Mouse (Mus musculus) liver, embryonic 11.5 days (tissue): Measurements from ENCODE around the gene Pcbp4. TPM values are rescaled to one million over a fixed set of nuclear protein-coding genes. Genes with fewer than 3 reads are reported as not detected.

ENCODE experiments used
- ATAC-seq: fragments of 200-750 bp; cut with Nextera tagmentation; replicated peaks from 2 replicates; pipeline ENCODE4 v1.8.0; 2017; ENCODE audit warnings: moderate number of reproducible peaks, mild to moderate bottlenecking, moderate TSS enrichment, moderate library complexity; ENCODE audit not compliant: low FRiP score
- DNase-seq: peaks from one replicate; pipeline ENCODE4 v3.0.0-alpha.2; 2017; ENCODE audit warnings: low spot score
- H3K27ac ChIP-seq: fragments of 300-500 bp; sonication (generic); 2 replicates; pipeline ENCODE4 v1.5.1; 2014; ENCODE audit warnings: mild to moderate bottlenecking, low read depth, low read length, control low read depth
- H3K27me3 ChIP-seq: fragments of 300-500 bp; sonication (generic); replicated peaks from 2 replicates; pipeline ENCODE4 v1.6.1; 2014; ENCODE audit warnings: low read length, mixed read lengths; ENCODE audit not compliant: control insufficient read depth, insufficient read depth
- H3K36me3 ChIP-seq: fragments of 300-500 bp; sonication (generic); 2 replicates; pipeline ENCODE4 v1.6.1; 2014; ENCODE audit warnings: mild to moderate bottlenecking, low read length, moderate library complexity, mixed read lengths; ENCODE audit not compliant: control insufficient read depth, insufficient read depth
- H3K4me1 ChIP-seq: fragments of 300-500 bp; sonication (generic); replicated peaks from 2 replicates; pipeline ENCODE4 v1.6.1; 2014; ENCODE audit warnings: low read length, mixed read lengths; ENCODE audit not compliant: control insufficient read depth, insufficient read depth
- H3K4me2 ChIP-seq: fragments of 300-500 bp; sonication (generic); 2 replicates; pipeline ENCODE4 v1.6.1; 2014; ENCODE audit warnings: mild to moderate bottlenecking, control low read depth, moderate library complexity
- H3K4me3 ChIP-seq: fragments of 300-500 bp; sonication (generic); 2 replicates; pipeline ENCODE4 v1.5.1; 2014; ENCODE audit warnings: low read depth, low read length, control low read depth
- H3K9ac ChIP-seq: fragments of 300-500 bp; sonication (generic); 2 replicates; pipeline ENCODE4 v1.6.1; 2014; ENCODE audit warnings: low read depth, low read length, control low read depth
- H3K9me3 ChIP-seq: fragments of 300-500 bp; sonication (generic); 2 replicates; pipeline ENCODE4 v1.6.1; 2016; ENCODE audit warnings: low read length, inconsistent platforms, mixed read lengths; ENCODE audit not compliant: control insufficient read depth
- WGBS: fragments of 180-500 bp; shearing (Covaris S2); extraction: QIAGEN DNeasy Blood & Tissue Kit; methylation state at CpG from one replicate; pipeline ENCODE4 v1.1.7; 2014; 5-methylcytosine and 5-hydroxymethylcytosine counted together
- polyA plus RNA-seq: library from polyadenylated mRNA; unstranded; fragments of >200 nt; fragmentation: Nextera tagmentation; extraction: Ambion mirVana; gene quantifications from 2 replicates; pipeline ENCODE4 v1.2.1, GENCODE M21; 2014

Pcbp4 gene
- 62.4 and 63.2 TPM in 2 replicates for polyA plus RNA-seq

DNA sequence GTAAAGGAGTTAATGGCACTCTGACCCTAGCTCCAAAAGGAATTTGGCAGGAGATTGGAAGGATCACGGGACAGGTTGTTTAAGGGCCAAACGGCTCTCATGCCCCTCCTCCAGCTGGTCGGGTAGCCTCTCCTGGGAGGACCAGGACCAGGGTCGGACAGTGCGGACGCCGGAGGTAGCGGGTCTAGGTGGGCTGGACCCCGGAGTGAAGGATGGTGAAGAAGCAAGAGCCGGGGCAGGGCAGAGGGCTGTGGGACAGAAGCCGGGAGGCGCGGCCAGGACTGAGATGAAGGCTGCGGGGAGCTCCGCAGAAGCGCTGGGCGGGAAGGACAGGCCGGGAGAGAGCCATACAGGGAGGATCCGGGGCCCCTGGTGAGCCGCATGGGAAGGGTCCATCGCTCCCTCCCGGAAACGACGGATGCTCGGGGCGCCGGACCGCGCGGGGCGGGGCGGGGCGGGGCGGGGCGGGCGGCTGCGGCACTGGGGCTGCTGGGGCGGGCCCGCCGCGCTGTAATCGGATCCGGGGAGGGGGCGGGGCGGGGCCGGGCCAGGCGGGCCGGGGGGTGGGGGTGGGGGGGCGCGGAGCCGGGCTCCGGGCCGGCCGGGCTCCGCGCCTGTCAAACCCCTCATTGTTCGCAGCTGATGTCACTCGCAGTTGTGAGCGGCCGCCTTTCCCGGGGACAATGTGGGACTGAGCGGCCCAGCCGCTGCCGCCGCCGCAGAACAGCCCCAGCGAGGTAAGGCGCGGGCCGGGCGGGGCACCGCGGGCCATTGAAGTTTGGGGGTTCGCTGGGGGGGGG is at the start of gene Pcbp4:
TSS of gene Pcbp4 (plus strand) at position 21 of the 800 bp plus-strand sequence.
- Histone ChIP-seq H3K27me3 (no peaks in the 10 kb centered on the region), H3K27ac (peak within 1 kb of the TSS; percentile 83), H3K9ac (peak within 1 kb of the TSS; percentile 73), H3K4me1 (peaks cover 59% of the 10 kb centered on the region), H3K4me2 (peak within 1 kb of the TSS; percentile 91), H3K9me3 (no peaks in the 10 kb centered on the region), H3K4me3 (peak within 1 kb of the TSS; percentile 75), H3K36me3 (no peaks in the 10 kb centered on the region)
- 2% methylated on average over 55 of the region's 74 CpGs for WGBS
- ATAC-seq, result peak; percentile 70
- DNase-seq, result peak; percentile 81

DNA sequence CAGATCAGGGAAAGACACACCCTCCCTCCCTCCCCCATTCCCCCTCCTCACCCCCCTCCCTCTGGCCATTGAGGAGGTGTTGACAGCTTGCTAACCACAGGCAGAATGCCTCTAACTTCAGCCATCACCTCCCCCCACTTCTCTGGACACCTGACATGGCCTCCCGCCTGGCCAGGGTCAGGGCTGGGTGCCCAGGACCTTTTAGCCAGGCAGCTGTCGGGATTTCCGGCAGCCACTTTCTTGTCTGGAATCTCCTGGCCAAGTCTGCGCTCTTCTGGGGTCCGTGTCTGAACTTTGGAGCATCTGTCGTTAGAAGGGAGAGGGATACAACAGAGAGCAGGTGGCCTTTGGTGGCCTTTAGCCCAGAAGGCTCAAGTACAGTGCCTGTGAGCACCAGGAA is 47.8 kb upstream of the Pcbp4 start:
- H3K9ac ChIP-seq, result no peak overlapping the region; the same call in 1 of the 2 replicates
- no peak for ATAC-seq
- H3K4me1 ChIP-seq, result peaks cover 27% of the 10 kb centered on the region

GRCm38 (mm10) chr9:106406443-106407078 is 46.5 kb upstream of the Pcbp4 start:
- H3K9me3 ChIP-seq, result no peaks in the 10 kb centered on the region
- WGBS, result 46% methylated on average over 8 of the region's 8 CpGs
- H3K4me2 ChIP-seq, result no peak overlapping the region
- ATAC-seq, result no peak
- H3K4me3 ChIP-seq, result no peak overlapping the region
- H3K27me3 ChIP-seq, result no peaks in the 10 kb centered on the region
- no peak overlapping the region for H3K27ac ChIP-seq
- no peaks in the 10 kb centered on the region for H3K36me3 ChIP-seq
- peaks cover 37% of the 10 kb centered on the region for H3K4me1 ChIP-seq
- no peak overlapping the region for H3K9ac ChIP-seq
- DNase-seq, result no peak

More for the DNA sequence above, 47.8 kb upstream of the Pcbp4 start:
- WGBS, result 27% methylated on average over 6 of the region's 6 CpGs
- Histone ChIP-seq H3K27ac (no peak overlapping the region), H3K9me3 (no peaks in the 10 kb centered on the region), H3K27me3 (no peaks in the 10 kb centered on the region; the same call in 1 of the 2 replicates), H3K36me3 (no peaks in the 10 kb centered on the region), H3K4me2 (no peak overlapping the region), H3K4me3 (no peak overlapping the region)
- DNase-seq, result no peak

GRCm38 (mm10) chr9:106409096-106409495 is 44.0 kb upstream of the Pcbp4 start:
- DNase-seq (no peak), ATAC-seq (no peak)
- 97% methylated on average over 4 of the region's 4 CpGs for WGBS
- H3K4me3 ChIP-seq, result no peak overlapping the region
- no peaks in the 10 kb centered on the region for H3K36me3 ChIP-seq
- H3K4me2 ChIP-seq, result no peak overlapping the region
- no peaks in the 10 kb centered on the region for H3K9me3 ChIP-seq
- H3K4me1 ChIP-seq, result peaks cover 30% of the 10 kb centered on the region
- H3K27me3 ChIP-seq, result no peaks in the 10 kb centered on the region
- no peak overlapping the region for H3K27ac ChIP-seq
- no peak overlapping the region for H3K9ac ChIP-seq

DNA sequence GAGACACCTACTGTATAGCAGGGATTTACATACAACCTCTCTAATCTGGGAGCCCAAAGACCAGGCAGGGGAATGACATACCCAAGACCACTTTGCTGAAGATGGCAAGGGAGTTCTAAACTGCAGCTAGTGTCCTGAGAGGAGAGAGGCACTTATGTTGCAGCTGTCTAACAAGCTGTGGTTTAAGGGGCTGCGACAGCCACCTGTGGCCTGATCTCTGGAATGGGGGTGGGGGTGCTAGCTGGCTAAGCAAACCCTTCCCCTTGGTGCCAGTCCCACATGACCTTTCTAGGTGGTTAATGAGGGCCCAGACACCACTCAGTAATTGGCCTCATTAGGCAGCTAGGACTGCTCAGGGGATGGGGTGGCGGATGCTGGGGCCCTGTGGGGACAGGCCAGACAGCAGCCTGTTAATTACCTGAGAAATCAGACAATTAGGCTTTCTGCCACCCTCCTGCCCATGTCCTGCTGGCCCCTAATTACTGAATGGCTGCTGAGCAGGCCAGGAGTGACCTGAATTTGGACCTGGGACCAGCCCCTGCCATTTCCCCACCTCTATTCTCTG is 42.9 kb upstream of the Pcbp4 start:
- no peaks in the 10 kb centered on the region for H3K36me3 ChIP-seq
- H3K9me3 ChIP-seq, result no peaks in the 10 kb centered on the region
- peaks cover 28% of the 10 kb centered on the region for H3K4me1 ChIP-seq
- H3K27ac ChIP-seq, result no peak overlapping the region
- no peak overlapping the region for H3K4me3 ChIP-seq
- no peak overlapping the region for H3K9ac ChIP-seq
- DNase-seq (no peak), ATAC-seq (no peak)
- H3K4me2 ChIP-seq, result no peak overlapping the region
- no peaks in the 10 kb centered on the region for H3K27me3 ChIP-seq
- WGBS, result 89% methylated on average over 2 of the region's 2 CpGs

GRCm38 (mm10) chr9:106411091-106411594 is 41.9 kb upstream of the Pcbp4 start:
- Histone ChIP-seq H3K27ac (peak overlapping the region; percentile 44; the same call in 1 of the 2 replicates), H3K4me1 (peaks cover 22% of the 10 kb centered on the region), H3K27me3 (no peaks in the 10 kb centered on the region), H3K4me3 (no peak overlapping the region; the same call in 1 of the 2 replicates), H3K4me2 (peak overlapping the region; percentile 55), H3K36me3 (no peaks in the 10 kb centered on the region), H3K9me3 (no peaks in the 10 kb centered on the region), H3K9ac (peak overlapping the region; percentile 38; the same call in 1 of the 2 replicates)
- DNase-seq, result no peak
- 31% methylated on average over 9 of the region's 9 CpGs for WGBS
- ATAC-seq, result peak; percentile 88

DNA sequence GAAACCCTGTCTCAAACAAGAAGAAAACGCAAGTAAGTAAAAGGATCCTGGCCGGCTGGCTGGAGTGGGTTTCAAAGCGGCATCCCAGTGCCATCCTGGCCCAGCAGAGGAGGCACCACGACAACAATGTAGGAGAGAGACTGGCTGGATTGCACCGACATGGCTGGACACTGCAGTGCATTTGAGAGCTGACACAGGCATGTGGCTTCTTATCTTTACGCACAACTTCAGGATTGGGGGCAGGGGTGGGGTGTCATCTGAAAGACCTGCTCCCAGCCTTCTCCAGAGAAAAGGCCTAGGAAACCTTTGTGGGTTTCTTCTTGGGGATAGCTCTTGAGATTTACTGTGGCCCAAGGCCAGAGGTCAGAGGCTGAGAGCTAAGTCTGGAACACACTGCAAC is 41.4 kb upstream of the Pcbp4 start:
- Histone ChIP-seq H3K36me3 (no peaks in the 10 kb centered on the region), H3K9ac (peak overlapping the region; percentile 46), H3K27ac (peak overlapping the region; percentile 44; the same call in 1 of the 2 replicates), H3K27me3 (no peaks in the 10 kb centered on the region), H3K4me3 (peak overlapping the region; percentile 4; the same call in 1 of the 2 replicates), H3K9me3 (no peaks in the 10 kb centered on the region), H3K4me2 (peak overlapping the region; percentile 55), H3K4me1 (peaks cover 18% of the 10 kb centered on the region)
- no peak for DNase-seq
- peak; percentile 83 for ATAC-seq
- WGBS, result 40% methylated on average over 6 of the region's 6 CpGs

GRCm38 (mm10) chr9:106412210-106412609 is 40.9 kb upstream of the Pcbp4 start:
- H3K9me3 ChIP-seq, result no peaks in the 10 kb centered on the region
- H3K9ac ChIP-seq, result peak overlapping the region; percentile 46; the same call in 1 of the 2 replicates
- H3K36me3 ChIP-seq, result no peaks in the 10 kb centered on the region
- peak overlapping the region; percentile 55; the same call in 1 of the 2 replicates for H3K4me2 ChIP-seq
- peaks cover 18% of the 10 kb centered on the region for H3K4me1 ChIP-seq
- 85% methylated on average over 3 of the region's 3 CpGs for WGBS
- peak overlapping the region; percentile 28; the same call in 1 of the 2 replicates for H3K27ac ChIP-seq
- DNase-seq (no peak), ATAC-seq (no peak)
- no peak overlapping the region for H3K4me3 ChIP-seq
- no peaks in the 10 kb centered on the region for H3K27me3 ChIP-seq
